Mouse (Mus musculus): ENCODE measurements around the gene Ddo.

Gene Ddo

DNA sequence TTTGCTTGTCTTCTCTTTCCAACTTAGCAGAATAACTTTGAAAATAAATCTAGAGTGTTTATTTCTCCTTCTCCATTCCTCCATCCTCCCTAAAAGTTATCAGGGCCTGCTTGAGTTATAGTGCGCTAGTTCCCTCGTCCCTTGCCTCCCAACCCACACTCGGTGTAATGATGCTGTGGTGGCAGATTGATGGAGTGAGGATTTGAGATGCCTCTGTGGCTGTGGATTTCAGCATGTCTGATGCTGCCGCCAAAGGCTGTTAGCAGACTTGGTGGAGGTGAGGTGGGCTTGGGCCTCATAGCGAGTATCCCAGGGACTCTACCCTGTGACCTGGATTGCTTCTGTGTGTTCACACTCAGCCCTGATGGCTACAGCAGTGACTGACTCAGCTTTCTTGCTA lies 91.1 kb downstream of the Ddo start:
- DNase-seq: no peak

DNA sequence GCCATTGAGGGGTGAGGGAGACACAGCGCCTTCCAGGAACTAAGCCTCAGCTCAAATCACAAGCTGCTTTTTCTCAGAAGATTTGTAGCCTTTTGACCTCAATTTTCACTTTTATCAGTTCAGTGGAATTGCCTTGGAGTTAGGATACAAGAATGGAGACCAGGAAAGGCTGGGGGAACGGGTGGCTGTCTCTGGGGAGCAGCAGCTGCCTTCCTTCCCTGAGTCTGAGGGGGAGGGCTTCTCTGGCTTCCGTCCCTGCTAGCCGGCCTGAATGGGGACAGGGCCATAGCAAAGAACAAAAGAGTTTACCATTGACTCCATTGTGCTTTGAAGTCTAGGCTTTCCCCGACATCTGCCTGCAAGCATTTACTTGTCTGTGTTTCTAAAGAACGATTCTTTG lies 94.5 kb downstream of the Ddo start:
- no peak for DNase-seq

DNA sequence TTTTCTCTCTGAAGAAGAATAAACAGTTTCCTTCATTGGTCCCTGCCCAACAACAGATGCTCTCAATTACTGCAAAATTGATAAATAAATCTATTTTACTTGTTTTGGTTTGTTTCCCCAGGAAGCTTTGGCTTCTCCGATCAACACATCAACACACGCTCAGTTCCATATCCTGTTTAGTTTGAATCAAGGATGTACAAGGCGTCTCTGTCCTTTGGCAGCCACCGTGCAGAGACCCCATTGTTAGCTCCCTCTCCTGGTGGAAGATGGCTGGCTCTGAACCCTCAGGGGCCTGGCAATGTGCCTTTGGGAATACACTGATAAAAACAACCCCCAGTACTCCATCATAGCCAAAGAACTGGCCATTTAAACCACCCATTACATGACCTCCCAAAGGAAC lies 95.3 kb downstream of the Ddo start:
- no peak for DNase-seq

DNA sequence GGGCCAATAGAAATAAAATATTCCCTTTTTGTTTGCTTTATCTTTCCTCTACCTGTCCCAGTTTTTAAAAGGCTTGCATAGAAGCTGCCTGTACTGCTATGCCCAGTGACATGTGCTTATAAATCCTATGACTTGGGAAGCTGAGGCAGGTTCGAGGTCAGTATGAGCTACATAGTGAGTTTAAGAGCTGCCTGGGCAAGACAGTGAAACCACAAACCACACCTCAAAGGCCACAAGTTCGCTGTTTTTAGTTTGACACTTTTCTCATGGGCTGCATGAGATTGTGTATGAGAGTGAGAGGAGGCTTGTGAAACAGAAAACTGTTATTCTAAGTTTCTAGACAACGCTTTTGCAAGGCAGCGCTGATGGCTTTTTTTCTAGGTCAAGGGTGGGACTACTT lies 95.7 kb downstream of the Ddo start:
- no peak for DNase-seq

DNA sequence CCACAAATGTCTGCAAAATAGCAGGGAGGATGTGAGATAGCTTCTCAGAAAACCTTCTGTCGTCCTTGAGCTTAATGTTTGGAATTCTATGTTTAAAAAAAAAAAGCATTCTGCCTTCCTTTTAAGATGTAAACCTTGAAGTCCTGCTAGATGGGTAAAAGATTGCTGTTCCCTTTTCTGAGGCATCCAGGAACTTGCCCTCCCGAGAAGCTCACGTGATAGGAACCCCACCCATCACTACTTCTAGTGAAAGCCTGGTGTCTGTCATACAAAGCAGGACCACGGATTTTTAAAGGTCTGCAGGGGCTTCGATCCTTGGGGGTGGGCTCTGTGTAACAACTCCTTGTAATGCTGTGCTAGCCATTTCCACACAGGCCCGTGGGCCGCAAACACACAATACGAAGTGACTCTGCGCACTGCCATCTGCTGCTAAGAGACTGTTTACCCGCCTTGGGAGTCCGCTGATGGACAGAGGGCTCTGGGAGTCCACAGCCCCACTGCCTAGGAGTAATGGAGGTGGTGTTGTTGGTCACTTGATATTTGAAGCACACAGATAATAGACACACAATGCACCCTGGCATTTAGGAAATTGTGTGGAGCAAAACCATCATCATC lies 96.6 kb downstream of the Ddo start:
- no peak for DNase-seq

DNA sequence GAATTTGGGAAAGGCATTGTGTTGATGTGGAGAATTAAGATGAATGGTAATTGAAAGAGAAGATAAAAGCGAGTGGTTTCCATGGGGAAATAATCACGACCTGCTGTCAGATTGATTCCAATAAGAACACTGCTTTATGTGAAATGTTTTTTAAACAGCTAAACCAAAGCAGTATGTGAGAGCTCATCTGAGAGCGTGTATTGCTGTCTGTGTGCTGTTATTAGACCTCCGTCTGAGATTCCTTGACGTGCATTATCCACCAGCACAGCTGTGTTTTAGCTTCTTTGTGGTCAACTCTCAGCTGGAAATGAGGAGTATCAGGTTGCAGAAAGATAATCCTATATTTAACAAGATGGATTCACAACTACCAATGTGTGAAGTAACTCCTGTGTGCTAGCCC lies 97.2 kb downstream of the Ddo start:
- DNase-seq: no peak

DNA sequence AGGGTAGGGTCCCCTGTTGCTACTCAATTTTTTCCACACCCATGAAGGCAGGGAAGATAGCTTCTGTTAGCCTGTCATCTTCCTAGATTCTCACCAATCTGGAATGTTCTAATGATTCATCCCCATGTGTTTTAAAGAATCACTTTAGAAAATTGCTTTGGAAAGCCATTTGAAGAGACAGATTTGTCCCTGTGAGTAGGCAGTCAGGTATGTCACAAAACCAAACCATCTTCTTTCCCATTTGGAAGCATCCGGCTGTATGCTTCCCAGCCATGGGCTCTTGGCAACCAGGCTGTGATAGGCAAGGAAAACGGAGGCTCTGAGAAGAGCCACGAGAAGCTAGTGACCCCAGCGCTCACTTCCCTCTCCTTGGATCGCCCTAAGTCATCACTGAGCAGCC lies 100.4 kb downstream of the Ddo start:
- no peak for DNase-seq

Measured in liver (tissue).